Mouse (Mus musculus): ENCODE results near the gene Cyb5r3. TPM values are rescaled to one million over a fixed set of nuclear protein-coding genes. Genes with fewer than 3 reads are reported as not detected.
A peak's percentile ranks its signal among the peaks of the same experiment; 100 is the strongest.

Gene Cyb5r3
- polyA plus RNA-seq, 1 experiment from 2014 or later: 192 TPM

DNA sequence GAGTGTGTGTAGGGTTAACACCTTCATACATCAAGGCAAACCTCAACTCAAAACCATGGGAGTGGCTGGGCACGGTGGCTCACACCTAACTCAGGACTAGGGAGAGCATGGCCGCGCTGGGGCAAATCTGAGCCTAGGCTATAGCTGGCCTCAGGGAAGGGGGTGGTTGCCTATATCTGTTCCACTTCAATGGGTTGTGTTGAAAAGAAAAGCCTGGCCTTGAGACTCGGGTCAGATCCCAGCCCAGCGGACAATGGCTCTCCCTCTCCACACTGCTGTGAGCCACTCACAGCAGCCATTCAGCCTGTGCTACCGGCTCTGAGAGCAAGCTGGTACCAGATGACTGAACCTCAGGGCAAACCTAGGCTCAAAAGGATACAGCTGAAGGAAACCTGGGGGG, 57.3 kb downstream of the Cyb5r3 start:
- H3K4me2 ChIP-seq (ENCODE audit: low read depth, low read length): no peak overlapping the region
- 82% methylated on average over 6 of the region's 6 CpGs for WGBS
- ATAC-seq (ENCODE audit: low read depth): no peak
- no peaks in the 10 kb centered on the region for H3K27me3 ChIP-seq (ENCODE audit: control insufficient read depth, insufficient read depth, low read depth, low read length)
- no peak overlapping the region for H3K9ac ChIP-seq (ENCODE audit: low read length)
- no peak overlapping the region for H3K27ac ChIP-seq (ENCODE audit: low read length)
- no peaks in the 10 kb centered on the region for H3K9me3 ChIP-seq (ENCODE audit: control insufficient read depth, low read length)
- peaks cover 6% of the 10 kb centered on the region; the same call in 1 of the 2 replicates for H3K4me1 ChIP-seq (replicated peaks; ENCODE audit: control insufficient read depth, insufficient read depth, low read length)
- no peak overlapping the region for H3K4me3 ChIP-seq (ENCODE audit: low read length)
- H3K36me3 ChIP-seq (ENCODE audit: control insufficient read depth, insufficient read depth, low read length): peaks cover 16% of the 10 kb centered on the region

DNA sequence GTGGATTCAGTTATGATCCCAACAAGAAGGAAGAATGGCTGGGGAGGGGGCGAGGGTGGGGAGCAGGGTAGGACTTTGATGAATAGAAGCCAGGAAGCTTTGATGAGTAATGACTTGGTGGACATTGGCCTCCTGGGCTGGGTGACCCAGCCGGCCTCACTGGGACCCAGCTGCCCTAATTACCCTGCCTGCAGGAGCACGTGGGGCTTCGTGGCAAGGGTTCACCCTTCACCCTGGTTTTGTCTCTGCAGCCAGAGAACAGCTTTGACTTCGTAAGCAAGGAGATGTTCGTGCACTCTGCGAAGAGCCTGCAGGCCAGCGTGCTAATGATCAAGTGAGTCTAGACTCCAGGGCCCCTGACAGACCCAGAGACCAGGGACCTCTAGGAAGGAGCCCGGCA, 58.3 kb downstream of the Cyb5r3 start:
- Histone ChIP-seq H3K9me3 (ENCODE audit: control insufficient read depth, low read length) (no peaks in the 10 kb centered on the region), H3K9ac (ENCODE audit: low read length) (no peak overlapping the region), H3K4me3 (ENCODE audit: low read length) (no peak overlapping the region), H3K36me3 (ENCODE audit: control insufficient read depth, insufficient read depth, low read length) (peaks cover 16% of the 10 kb centered on the region), H3K27ac (ENCODE audit: low read length) (no peak overlapping the region), H3K4me2 (ENCODE audit: low read depth, low read length) (no peak overlapping the region), H3K27me3 (ENCODE audit: control insufficient read depth, insufficient read depth, low read depth, low read length) (no peaks in the 10 kb centered on the region), H3K4me1 (replicated peaks; ENCODE audit: control insufficient read depth, insufficient read depth, low read length) (peaks cover 6% of the 10 kb centered on the region; the same call in 1 of the 2 replicates)
- no peak for ATAC-seq (ENCODE audit: low read depth)
- 76% methylated on average over 9 of the region's 9 CpGs for WGBS

DNA sequence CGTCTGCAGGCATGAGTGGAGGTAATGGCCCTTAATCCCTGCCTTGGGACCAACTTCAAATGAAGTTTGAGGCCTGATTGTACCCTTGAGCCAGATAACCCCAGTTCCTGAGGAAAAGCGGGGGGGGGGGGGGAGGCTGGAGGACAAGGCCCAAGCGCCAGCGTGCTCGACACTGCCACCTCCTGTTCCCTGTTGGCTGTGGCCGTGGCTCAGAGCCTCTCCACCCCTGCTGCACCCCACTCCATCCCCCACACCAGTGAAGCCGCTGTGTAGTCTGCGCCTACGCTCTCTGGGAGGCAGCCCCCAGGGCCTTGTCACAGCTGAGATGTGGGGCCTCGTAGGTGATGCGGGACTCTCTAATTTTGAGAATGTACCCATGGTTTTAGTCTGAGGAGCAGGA, 59.5 kb downstream of the Cyb5r3 start:
- Histone ChIP-seq H3K36me3 (ENCODE audit: control insufficient read depth, insufficient read depth, low read length) (peaks cover 13% of the 10 kb centered on the region), H3K4me3 (ENCODE audit: low read length) (no peak overlapping the region), H3K9ac (ENCODE audit: low read length) (no peak overlapping the region), H3K27me3 (ENCODE audit: control insufficient read depth, insufficient read depth, low read depth, low read length) (no peaks in the 10 kb centered on the region), H3K27ac (ENCODE audit: low read length) (no peak overlapping the region), H3K9me3 (ENCODE audit: control insufficient read depth, low read length) (no peaks in the 10 kb centered on the region), H3K4me1 (replicated peaks; ENCODE audit: control insufficient read depth, insufficient read depth, low read length) (peaks cover 6% of the 10 kb centered on the region; the same call in 1 of the 2 replicates), H3K4me2 (ENCODE audit: low read depth, low read length) (no peak overlapping the region)
- ATAC-seq (ENCODE audit: low read depth): peak; percentile 77
- WGBS: 5% methylated on average over 11 of the region's 11 CpGs

DNA sequence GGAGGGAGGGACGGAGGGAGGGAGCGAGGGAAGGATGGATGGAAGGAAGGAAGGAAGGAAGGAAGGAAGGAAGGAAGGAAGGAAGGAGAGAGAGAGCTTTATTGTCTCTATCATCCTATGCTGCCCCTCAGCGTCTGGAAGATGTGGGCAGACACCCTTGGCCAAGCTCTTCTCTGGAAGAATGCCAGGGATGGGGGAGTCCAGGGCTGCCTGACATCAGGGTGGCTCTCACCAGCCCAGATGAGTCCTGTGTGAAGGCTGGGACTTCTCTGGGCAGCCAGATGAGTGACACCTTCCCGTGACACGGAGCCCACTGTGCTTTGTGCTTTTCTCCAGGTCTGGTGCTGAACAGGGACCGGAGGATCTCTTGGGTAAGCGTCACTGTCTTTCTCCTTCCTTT, 60.5 kb downstream of the Cyb5r3 start:
- Histone ChIP-seq H3K9me3 (ENCODE audit: control insufficient read depth, low read length) (no peaks in the 10 kb centered on the region), H3K27ac (ENCODE audit: low read length) (no peak overlapping the region), H3K27me3 (ENCODE audit: control insufficient read depth, insufficient read depth, low read depth, low read length) (no peaks in the 10 kb centered on the region), H3K4me2 (ENCODE audit: low read depth, low read length) (no peak overlapping the region), H3K36me3 (ENCODE audit: control insufficient read depth, insufficient read depth, low read length) (peaks cover 8% of the 10 kb centered on the region), H3K4me1 (replicated peaks; ENCODE audit: control insufficient read depth, insufficient read depth, low read length) (peaks cover 6% of the 10 kb centered on the region; the same call in 1 of the 2 replicates), H3K4me3 (ENCODE audit: low read length) (no peak overlapping the region), H3K9ac (ENCODE audit: low read length) (no peak overlapping the region)
- 83% methylated on average over 7 of the region's 7 CpGs for WGBS
- no peak for ATAC-seq (ENCODE audit: low read depth)

DNA sequence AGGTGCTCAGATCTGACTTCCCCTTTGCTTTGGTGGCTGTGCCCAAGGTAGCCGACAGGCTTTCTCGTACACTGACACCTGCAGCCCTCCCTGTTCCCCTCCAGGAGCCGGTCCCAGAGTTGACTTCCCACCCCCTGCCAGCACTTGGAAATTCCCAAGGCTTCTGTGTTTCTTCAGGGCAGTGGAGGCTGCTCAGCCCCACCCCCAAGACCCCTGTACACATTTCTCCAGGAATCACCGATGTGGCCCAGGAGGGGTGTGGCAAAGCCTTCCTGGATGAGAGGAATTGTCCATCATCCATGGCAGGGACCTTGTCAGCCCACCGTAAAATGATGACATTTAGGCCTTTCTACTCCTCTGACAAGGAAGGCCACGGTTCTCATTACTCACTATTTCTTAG, 61.1 kb downstream of the Cyb5r3 start:
- ATAC-seq (ENCODE audit: low read depth): no peak
- Histone ChIP-seq H3K4me3 (ENCODE audit: low read length) (no peak overlapping the region), H3K9me3 (ENCODE audit: control insufficient read depth, low read length) (no peaks in the 10 kb centered on the region), H3K4me1 (replicated peaks; ENCODE audit: control insufficient read depth, insufficient read depth, low read length) (peaks cover 6% of the 10 kb centered on the region; the same call in 1 of the 2 replicates), H3K27ac (ENCODE audit: low read length) (no peak overlapping the region), H3K36me3 (ENCODE audit: control insufficient read depth, insufficient read depth, low read length) (peaks cover 5% of the 10 kb centered on the region), H3K27me3 (ENCODE audit: control insufficient read depth, insufficient read depth, low read depth, low read length) (no peaks in the 10 kb centered on the region), H3K9ac (ENCODE audit: low read length) (no peak overlapping the region), H3K4me2 (ENCODE audit: low read depth, low read length) (no peak overlapping the region)
- WGBS: 49% methylated on average over 6 of the region's 6 CpGs

DNA sequence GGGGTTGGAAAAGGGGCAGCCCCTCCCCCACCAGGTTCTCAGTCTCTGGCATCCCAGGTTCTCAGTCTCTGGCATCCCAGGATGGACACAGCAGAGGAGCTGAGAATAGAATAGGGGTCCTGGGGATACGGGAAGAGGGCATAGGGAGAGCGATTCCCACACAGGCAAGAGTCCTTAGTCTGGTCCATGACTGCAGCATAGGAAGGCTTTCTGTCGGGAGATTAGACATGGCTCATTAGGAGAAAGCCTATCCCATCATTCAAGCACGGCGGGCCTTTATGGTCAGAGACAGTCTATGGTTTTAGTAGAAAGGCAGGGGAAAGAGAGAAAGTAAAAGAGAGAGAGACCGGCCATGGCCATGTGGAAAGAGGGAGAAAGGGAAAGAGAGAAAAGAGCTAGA, 64.6 kb downstream of the Cyb5r3 start:
- no peaks in the 10 kb centered on the region for H3K36me3 ChIP-seq (ENCODE audit: control insufficient read depth, insufficient read depth, low read length)
- 72% methylated on average over 6 of the region's 6 CpGs for WGBS

DNA sequence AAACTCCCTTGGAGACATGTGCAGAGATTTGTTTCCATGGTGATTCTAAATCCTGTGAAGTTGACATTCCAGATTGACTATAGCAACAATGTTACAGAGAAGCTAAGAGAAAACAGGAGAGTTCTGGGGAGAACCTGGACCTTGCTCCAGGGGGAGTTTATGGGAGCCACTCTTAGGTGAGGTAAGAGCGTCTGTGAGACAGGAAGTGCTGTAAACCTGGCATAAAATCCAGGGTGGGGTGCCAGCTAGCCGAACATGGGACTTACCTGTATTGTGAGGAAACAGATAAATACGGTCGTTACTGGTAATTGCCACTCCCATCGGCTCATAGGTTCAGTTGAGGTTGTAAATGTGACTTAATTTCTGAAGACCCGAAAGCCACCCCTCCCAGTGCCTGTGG, 66.0 kb downstream of the Cyb5r3 start:
- 77% methylated on average over 6 of the region's 6 CpGs for WGBS
- no peaks in the 10 kb centered on the region for H3K36me3 ChIP-seq (ENCODE audit: control insufficient read depth, insufficient read depth, low read length)
- no peak overlapping the region for H3K27ac ChIP-seq (ENCODE audit: low read length)
- H3K4me1 ChIP-seq (replicated peaks; ENCODE audit: control insufficient read depth, insufficient read depth, low read length): no peaks in the 10 kb centered on the region
- H3K27me3 ChIP-seq (ENCODE audit: control insufficient read depth, insufficient read depth, low read depth, low read length): no peaks in the 10 kb centered on the region
- ATAC-seq (ENCODE audit: low read depth): no peak
- H3K4me3 ChIP-seq (ENCODE audit: low read length): no peak overlapping the region
- H3K4me2 ChIP-seq (ENCODE audit: low read depth, low read length): no peak overlapping the region
- H3K9ac ChIP-seq (ENCODE audit: low read length): no peak overlapping the region
- H3K9me3 ChIP-seq (ENCODE audit: control insufficient read depth, low read length): no peaks in the 10 kb centered on the region

More for the DNA sequence above, 64.6 kb downstream of the Cyb5r3 start:
- no peak overlapping the region for H3K27ac ChIP-seq (ENCODE audit: low read length)
- no peak overlapping the region for H3K9ac ChIP-seq (ENCODE audit: low read length)
- ATAC-seq (ENCODE audit: low read depth): no peak
- no peaks in the 10 kb centered on the region for H3K9me3 ChIP-seq (ENCODE audit: control insufficient read depth, low read length)
- H3K4me2 ChIP-seq (ENCODE audit: low read depth, low read length): no peak overlapping the region
- H3K4me1 ChIP-seq (replicated peaks; ENCODE audit: control insufficient read depth, insufficient read depth, low read length): peaks cover 3% of the 10 kb centered on the region; the same call in 1 of the 2 replicates
- no peaks in the 10 kb centered on the region for H3K27me3 ChIP-seq (ENCODE audit: control insufficient read depth, insufficient read depth, low read depth, low read length)
- H3K4me3 ChIP-seq (ENCODE audit: low read length): no peak overlapping the region

Other genes with a start within 250 kb of the Cyb5r3 start
- gene Tcf20, start 184.7 kb downstream of the Cyb5r3 start, polyA plus RNA-seq (2015; fragmentation: Nextera tagmentation; extraction: Ambion mirVana): 7.2 and 7.3 TPM in 2 replicates
- 4.3 and 4.7 TPM in 2 replicates for gene Nfam1, start 139.3 kb downstream of the Cyb5r3 start, polyA plus RNA-seq (2015; fragmentation: Nextera tagmentation; extraction: Ambion mirVana)
- gene Serhl, start 83.1 kb downstream of the Cyb5r3 start, polyA plus RNA-seq (2015; fragmentation: Nextera tagmentation; extraction: Ambion mirVana): 69.4 and 70.8 TPM in 2 replicates
- 62.9 and 66.2 TPM in 2 replicates for gene Rrp7a, start 49.8 kb downstream of the Cyb5r3 start, polyA plus RNA-seq (2015; fragmentation: Nextera tagmentation; extraction: Ambion mirVana)
- 137 TPM in 2 replicates for gene Poldip3, start 23.2 kb downstream of the Cyb5r3 start, polyA plus RNA-seq (2015; fragmentation: Nextera tagmentation; extraction: Ambion mirVana)
- gene A4galt, start 79.2 kb upstream of the Cyb5r3 start, polyA plus RNA-seq (2015; fragmentation: Nextera tagmentation; extraction: Ambion mirVana): 2.3 and 3.0 TPM in 2 replicates
- gene Arfgap3, start 177.7 kb upstream of the Cyb5r3 start, polyA plus RNA-seq (2015; fragmentation: Nextera tagmentation; extraction: Ambion mirVana): 43.8 and 45.8 TPM in 2 replicates